Mouse (Mus musculus) urinary bladder, adult 2 months (tissue): ENCODE data around the gene Pparg. TPM values are rescaled to one million over a fixed set of nuclear protein-coding genes. Genes with fewer than 3 reads are reported as not detected.

Experiments used
- DNase-seq: peaks from one replicate; pipeline ENCODE4 v3.0.0; 2022; ENCODE audit warnings: low spot score
- polyA plus RNA-seq: library from polyadenylated mRNA; depleted of rRNA; stranded (reverse); fragments of >200 nt; gene quantifications from 2 replicates; pipeline ENCODE4 v1.2.3, GENCODE M21; 2012

The Pparg gene
- polyA plus RNA-seq, 1 experiment: 102 TPM

DNA sequence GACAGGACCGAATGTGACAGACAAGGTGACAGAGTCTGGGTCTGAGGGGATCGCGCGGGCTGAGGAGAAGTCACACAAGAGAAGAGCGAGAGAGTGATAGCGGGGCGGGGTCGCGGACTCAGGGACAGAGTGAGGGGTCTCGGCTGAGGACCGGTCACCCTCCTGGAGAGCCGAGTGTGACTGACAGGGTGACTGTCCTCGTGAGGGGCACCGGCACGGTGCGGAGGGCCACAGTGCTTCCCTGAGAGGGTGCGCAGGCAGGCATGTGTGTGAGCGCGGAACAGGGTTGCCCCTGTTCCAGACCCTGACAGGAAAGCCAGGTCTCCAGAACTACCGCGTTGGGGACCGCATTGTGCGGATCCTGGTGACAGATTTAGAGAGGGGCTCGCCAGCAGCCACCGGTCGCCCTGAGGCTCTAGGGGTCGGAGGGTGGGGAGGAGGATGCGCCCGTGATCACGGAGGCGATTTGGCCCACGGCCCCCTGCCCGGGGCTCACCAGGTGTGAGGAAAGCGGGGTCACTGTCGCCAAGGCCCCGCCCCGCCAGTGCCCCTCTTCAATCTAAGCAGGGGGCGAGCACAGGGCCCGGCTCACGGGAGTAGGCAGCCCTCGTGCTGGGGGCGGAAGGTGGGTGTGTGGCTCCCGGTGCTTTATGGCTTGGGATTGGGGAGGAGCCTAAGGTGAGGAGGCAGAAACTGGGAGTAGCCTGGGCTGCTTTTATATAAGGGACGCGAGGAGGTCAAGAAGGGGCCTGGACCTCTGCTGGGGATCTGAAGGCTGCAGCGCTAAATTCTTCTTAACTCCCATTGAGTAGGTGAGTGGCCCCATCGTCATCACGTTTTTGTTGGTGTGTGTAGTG lies 1.1 kb downstream of the Pparg start:
- peak; percentile 77 for DNase-seq

- DNase-seq: no peak
Measured at GRCm38 (mm10) chr6:115366869-115367610, 6.3 kb downstream of the Pparg start.

- DNase-seq: no peak
Measured at GRCm38 (mm10) chr6:115374871-115375852, 14.4 kb downstream of the Pparg start.

DNA sequence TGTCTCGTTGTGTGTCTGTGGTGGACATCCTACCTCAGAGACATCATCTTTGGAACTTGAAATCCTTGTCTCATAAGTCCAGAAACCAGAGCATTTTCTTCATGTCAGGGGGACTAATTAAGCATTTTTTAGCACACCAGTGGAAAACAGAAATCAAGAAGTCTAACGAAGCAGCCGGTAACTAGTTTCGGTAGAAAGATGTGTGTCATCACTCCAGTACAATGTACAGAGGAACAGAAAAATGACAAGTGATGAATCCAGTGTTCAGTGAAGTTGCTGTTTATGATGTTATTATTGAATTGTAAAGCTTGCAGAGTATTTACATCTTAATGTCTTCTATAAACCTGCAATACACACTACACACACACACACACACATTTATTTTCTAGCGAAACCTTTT lies 19.8 kb downstream of the Pparg start:
- no peak for DNase-seq

DNA sequence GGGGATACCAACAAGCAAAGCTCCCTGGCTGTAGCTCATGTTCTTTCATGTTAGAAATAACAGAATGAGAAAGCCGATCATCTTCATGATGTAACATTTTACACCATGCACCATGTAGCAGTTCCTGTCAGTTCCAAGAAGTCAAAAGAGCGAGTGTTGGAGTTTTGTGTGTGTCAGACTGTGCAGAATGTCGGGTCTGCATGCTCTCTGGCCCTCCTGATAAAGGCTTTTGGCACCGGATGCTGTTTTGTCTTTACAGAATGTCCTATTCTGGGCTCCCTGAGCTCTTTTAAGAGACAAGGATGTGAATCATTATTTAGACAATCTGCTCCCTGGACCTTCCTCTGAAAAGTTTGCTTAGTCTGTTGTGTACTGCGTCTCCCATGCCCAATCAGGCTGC lies 22.0 kb downstream of the Pparg start:
- no peak for DNase-seq

DNA sequence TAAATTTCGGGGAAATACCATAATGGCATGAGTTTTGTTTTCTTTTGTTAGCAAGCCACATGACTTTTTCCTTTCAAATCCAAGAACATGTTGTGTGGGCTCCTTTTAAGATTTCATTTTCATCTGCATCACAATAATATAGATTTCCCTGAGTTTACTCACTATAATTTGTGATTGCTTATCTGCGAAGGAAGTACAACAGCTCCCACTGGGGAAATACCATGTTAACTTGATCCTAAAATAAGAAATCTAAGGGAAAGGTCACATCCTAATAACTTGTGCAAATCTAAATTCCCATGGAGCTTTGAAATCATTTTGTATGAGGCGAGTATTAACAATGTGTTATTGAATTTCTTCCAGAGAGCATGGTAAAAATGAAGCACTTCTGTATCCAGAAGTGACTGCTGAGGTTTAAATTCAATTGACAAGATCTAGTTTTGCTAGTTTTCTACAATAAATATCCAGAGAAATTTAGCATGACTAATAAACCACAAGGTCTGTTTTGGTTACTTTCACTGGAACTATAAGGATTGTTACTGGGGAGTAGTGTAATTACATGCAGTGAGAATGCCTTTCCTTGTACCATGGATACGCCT lies 29.3 kb downstream of the Pparg start:
- DNase-seq: no peak

DNA sequence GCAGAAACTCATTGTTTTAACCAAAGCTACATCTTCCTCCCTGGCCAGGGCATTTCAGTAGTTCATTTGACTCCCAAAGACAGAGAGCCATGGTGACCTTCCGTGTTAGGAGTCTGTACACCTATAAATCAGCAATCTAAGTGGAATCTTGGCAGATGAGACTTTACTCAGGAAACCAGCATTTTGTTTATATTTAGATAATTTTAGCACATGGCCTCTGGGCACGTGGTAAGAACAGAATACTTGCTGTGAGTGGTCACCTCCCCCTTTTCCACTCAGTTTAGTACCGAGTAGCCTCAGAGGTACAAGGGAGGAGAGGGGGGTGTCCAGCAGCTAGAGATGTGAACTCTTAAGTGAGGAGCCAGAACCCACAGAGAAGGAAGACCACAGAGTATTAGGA lies 36.2 kb downstream of the Pparg start:
- DNase-seq: no peak

GRCm38 (mm10) chr6:115404354-115404753 lies 43.6 kb downstream of the Pparg start:
- DNase-seq: no peak

GRCm38 (mm10) chr6:115411477-115411876 lies 50.7 kb downstream of the Pparg start:
- no peak for DNase-seq

- DNase-seq: no peak
Measured at GRCm38 (mm10) chr6:115418171-115418570, 57.4 kb downstream of the Pparg start.

DNA sequence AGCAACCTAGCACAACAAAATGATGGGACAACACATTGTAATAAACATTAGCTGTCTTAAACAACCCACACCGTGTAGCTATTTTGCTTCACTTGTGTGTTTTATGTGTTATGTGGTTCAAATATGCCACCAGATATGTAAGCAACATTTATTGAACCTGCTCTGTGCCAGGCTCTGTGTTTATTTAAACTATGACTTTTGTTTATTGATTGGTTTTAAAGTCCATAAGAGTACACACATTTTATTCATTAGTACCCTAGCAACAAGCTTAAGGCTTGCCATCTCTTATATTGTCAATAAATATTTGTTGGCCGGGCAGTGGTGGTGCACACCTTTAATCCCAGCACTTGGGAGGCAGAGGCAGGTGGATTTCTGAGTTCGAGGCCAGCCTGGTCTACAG lies 58.2 kb downstream of the Pparg start:
- no peak for DNase-seq

GRCm38 (mm10) chr6:115420963-115421362 lies 60.2 kb downstream of the Pparg start:
- DNase-seq: no peak

GRCm38 (mm10) chr6:115421665-115422064 lies 60.9 kb downstream of the Pparg start:
- no peak for DNase-seq

GRCm38 (mm10) chr6:115424433-115424832 lies 63.7 kb downstream of the Pparg start:
- DNase-seq: no peak

DNA sequence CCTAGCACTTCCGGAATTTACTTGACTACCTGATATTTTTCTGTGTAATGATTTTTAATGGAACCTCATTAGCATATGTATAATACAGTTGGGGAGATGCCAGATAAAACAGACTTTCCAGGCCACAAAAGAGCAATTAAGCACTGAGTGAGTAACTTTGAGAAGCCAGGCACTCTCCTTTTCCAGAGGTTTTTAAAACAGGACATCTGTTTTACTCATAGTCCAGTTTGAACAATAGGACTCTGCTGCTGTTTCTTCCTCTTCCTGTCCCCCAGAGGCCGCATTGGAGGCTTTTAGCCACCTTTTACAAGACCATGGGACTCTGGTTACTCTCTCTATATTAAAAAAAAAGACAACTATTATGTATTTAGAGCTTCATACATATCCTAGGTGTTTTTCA lies 72.0 kb downstream of the Pparg start:
- no peak for DNase-seq

GRCm38 (mm10) chr6:115434054-115434453 lies 73.3 kb downstream of the Pparg start:
- DNase-seq: no peak

DNA sequence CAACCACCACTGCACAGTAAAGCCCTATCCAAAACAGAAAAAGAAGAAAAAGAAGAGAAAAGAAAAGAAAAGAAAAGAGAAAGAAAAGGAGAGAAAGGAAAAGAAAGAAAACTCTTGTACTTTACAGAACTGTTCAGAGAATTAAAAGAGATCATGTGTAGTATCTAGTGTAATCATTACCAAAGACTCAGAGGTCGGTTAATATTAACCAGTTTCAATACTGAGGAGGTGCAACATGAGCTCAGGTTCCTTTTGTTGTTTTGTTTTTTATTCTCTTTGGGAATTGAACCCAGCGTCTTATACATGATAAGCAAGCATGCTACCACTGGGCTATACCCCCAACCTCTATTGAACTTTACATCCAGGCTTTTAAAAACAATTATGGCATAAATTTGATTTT lies 74.1 kb downstream of the Pparg start:
- DNase-seq: no peak

GRCm38 (mm10) chr6:115440231-115441006 lies 79.7 kb downstream of the Pparg start:
- no peak for DNase-seq

DNA sequence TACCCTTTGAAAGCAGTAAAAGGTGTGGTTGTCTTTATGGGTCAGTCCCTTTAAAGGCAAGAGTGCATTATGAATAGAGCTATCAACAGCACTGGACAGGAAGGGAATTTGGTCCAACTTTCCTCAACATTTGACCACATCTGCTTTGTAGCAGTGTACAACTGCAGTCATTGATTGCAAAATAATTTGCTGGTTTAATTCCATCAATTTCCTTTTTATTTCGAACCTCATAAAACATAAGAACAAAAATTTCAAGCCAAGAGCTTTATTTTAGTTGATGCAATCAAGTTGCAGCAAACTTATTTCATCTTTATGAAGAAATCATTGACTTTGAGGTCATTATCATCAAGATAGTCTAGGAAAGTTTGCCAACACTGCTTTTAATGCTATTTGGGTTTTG lies 91.8 kb downstream of the Pparg start:
- no peak for DNase-seq

DNA sequence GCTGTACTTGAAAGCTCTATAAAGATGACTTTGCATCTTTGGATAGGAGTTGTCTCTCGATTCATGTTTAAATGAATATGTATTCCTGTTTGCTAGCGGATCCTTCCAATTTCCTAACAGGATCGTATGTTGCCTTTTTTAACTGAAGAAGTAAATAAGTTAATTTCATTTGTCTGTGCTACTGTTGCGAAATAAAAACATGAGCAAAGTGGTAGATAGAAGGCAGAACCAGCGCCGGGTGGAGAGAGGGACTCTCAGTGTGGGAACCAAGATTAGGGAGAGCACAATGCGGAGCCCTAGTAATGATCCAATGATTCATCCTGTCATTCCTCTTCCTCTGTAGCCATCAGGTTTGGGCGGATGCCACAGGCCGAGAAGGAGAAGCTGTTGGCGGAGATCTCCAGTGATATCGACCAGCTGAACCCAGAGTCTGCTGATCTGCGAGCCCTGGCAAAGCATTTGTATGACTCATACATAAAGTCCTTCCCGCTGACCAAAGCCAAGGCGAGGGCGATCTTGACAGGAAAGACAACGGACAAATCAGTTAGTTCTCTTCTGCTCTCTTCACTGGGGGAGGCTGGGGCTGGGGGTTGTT lies 102.1 kb downstream of the Pparg start:
- DNase-seq: peak; percentile 57
